ENCODE assay signal across 18 mouse cellular contexts in the genomic region with DNA sequence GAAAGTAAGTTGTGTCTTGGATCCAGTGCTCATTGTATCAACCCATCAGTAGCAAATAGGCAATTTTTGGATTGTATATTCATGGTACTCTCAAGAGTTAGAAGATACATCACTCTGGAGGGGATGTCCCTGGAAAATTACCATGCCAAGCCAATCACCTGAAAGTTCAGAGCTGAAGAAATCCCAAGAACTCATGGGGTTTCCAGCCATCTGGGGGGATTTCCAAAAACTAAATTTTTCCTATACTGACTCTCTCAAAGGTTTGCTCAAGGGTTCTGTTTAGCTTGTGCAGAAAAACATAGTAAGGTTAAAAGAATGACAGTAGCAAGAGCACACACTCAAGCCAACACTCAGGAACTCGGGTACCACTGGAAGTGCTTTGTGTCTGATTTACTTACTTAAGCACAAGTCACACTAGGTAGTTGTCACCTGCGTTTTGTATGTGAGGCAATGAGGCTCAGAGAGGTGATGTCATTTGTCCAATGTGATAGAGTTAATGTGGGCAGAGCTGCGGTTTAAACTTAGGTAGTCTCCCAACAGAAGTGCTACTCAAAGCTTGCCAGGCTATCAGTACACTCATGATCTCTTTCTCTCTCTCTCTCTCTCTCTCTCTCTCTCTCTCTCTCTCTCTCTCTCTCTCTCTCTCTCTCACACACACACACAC. TPM values are rescaled to one million over a fixed set of nuclear protein-coding genes. Genes with fewer than 3 reads are reported as not detected.
DNase-seq lines count a peak whose midpoint lies in the region; ATAC-seq and TF ChIP-seq lines count a peak whose summit lies in the region.
"Had no signal": no experiment of that assay in that cellular context is flagged by ENCODE, and none has a peak within 500 bp of the region (broad histone marks: within the 10 kb centered on the region; RNA-seq: fewer than 3 reads in every experiment).

No protein-coding gene starts in this region.

- TF ChIP-seq POLR2A in CH12.LX (IDR thresholded peaks at IDR 0.05; ENCODE audit: low read depth, low read length) = no peak

- dilution Hi-C loops in CH12.LX (cut with MboI; ENCODE audit: extremely low pct_ligation_motif_present, extremely low pct_unique_long_range_greater_than_20kb, low sequenced_read_pairs) = no loop called here

- no peak overlapping the region for H3K9ac ChIP-seq in forebrain, embryonic 16.5 days (replicated peaks; ENCODE audit: low read depth, low read length)
- H3K9ac ChIP-seq in forebrain, embryonic 14.5 days (ENCODE audit: low read length) = no peak overlapping the region
- H3K9ac ChIP-seq in hindbrain, postnatal 0 days (replicated peaks; ENCODE audit: low read length) = no peak overlapping the region
- no peak overlapping the region for H3K9ac ChIP-seq in hindbrain, embryonic 14.5 days
- H3K9ac ChIP-seq in CH12.LX (ENCODE audit: insufficient read depth, low read depth) = no peak overlapping the region
- H3K9ac ChIP-seq: embryonic facial prominence, embryonic 12.5 days; heart, embryonic 12.5 days; liver, embryonic 13.5 days; neural tube, embryonic 15.5 days; stomach, embryonic 15.5 days had no signal

- no peaks in the 10 kb centered on the region for H3K36me3 ChIP-seq in forebrain, embryonic 16.5 days (ENCODE audit: control insufficient read depth, insufficient read depth)
- H3K36me3 ChIP-seq in forebrain, embryonic 14.5 days (ENCODE audit: control insufficient read depth, insufficient read depth, low read length) = no peaks in the 10 kb centered on the region
- no peaks in the 10 kb centered on the region for H3K36me3 ChIP-seq in hindbrain, postnatal 0 days (ENCODE audit: insufficient read depth, low read length)
- no peaks in the 10 kb centered on the region for H3K36me3 ChIP-seq in hindbrain, embryonic 14.5 days (replicated peaks; ENCODE audit: control insufficient read depth, insufficient read depth)
- H3K36me3 ChIP-seq in CH12.LX (replicated peaks in 1 of 2; ENCODE audit: control insufficient read depth in 1 of 2, insufficient read depth in 1 of 2, low read length in 1 of 2) = no peaks in the 10 kb centered on the region
- H3K36me3 ChIP-seq: embryonic facial prominence, embryonic 12.5 days; heart, embryonic 12.5 days; liver, embryonic 13.5 days; midbrain, embryonic 13.5 days; neural tube, embryonic 15.5 days; stomach, embryonic 15.5 days had no signal

- no peaks in the 10 kb centered on the region for H3K27me3 ChIP-seq in forebrain, embryonic 16.5 days (replicated peaks; ENCODE audit: control insufficient read depth, insufficient read depth, low read length)
- no peaks in the 10 kb centered on the region for H3K27me3 ChIP-seq in forebrain, embryonic 14.5 days (replicated peaks; ENCODE audit: control insufficient read depth, insufficient read depth, low read length)
- H3K27me3 ChIP-seq in hindbrain, postnatal 0 days (ENCODE audit: insufficient read depth, low read length) = no peaks in the 10 kb centered on the region
- H3K27me3 ChIP-seq in hindbrain, embryonic 14.5 days (ENCODE audit: control insufficient read depth, insufficient read depth, low read length) = peaks cover under 1% of the 10 kb centered on the region; the same call in 1 of the 2 replicates
- H3K27me3 ChIP-seq in CH12.LX (replicated peaks) = no peaks in the 10 kb centered on the region
- H3K27me3 ChIP-seq: embryonic facial prominence, embryonic 12.5 days; heart, embryonic 12.5 days; midbrain, embryonic 13.5 days; neural tube, embryonic 15.5 days; stomach, embryonic 15.5 days had no signal

- H3K9me3 ChIP-seq in forebrain, embryonic 16.5 days (ENCODE audit: control insufficient read depth, low read length) = no peaks in the 10 kb centered on the region
- H3K9me3 ChIP-seq in forebrain, embryonic 14.5 days (replicated peaks; ENCODE audit: control insufficient read depth, low read length) = no peaks in the 10 kb centered on the region
- no peaks in the 10 kb centered on the region for H3K9me3 ChIP-seq in hindbrain, postnatal 0 days (ENCODE audit: low read length)
- no peaks in the 10 kb centered on the region for H3K9me3 ChIP-seq in hindbrain, embryonic 14.5 days (ENCODE audit: control insufficient read depth, low read length)
- H3K9me3 ChIP-seq in CH12.LX (replicated peaks; ENCODE audit: low read length) = peaks cover 2% of the 10 kb centered on the region
- H3K9me3 ChIP-seq: embryonic facial prominence, embryonic 12.5 days; heart, embryonic 12.5 days; liver, embryonic 13.5 days; megakaryocyte, embryonic 14.5 days; midbrain, embryonic 13.5 days; neural tube, embryonic 15.5 days; stomach, embryonic 15.5 days had no signal

- ATAC-seq in forebrain, embryonic 16.5 days = no peak
- no peak for ATAC-seq in forebrain, embryonic 14.5 days
- ATAC-seq in hindbrain, postnatal 0 days = peak; percentile 10; the same call in 1 of the 2 replicates
- ATAC-seq in hindbrain, embryonic 14.5 days (ENCODE audit: low FRiP score) = no peak
- ATAC-seq: Patski had no signal

- WGBS in forebrain, embryonic 16.5 days = 72% methylated on average over 3 of the region's 3 CpGs
- WGBS in forebrain, embryonic 14.5 days = 80% methylated on average over 3 of the region's 3 CpGs
- WGBS in hindbrain, postnatal 0 days = 72% methylated on average over 3 of the region's 3 CpGs
- WGBS in hindbrain, embryonic 14.5 days = 85% methylated on average over 3 of the region's 3 CpGs

- H3K27ac ChIP-seq in forebrain, embryonic 16.5 days (ENCODE audit: low read length) = peak overlapping the region; percentile 3; the same call in 1 of the 2 replicates
- H3K27ac ChIP-seq in forebrain, embryonic 14.5 days (ENCODE audit: low read depth, low read length) = no peak overlapping the region
- H3K27ac ChIP-seq in hindbrain, postnatal 0 days = peak overlapping the region; percentile 86; the same call in 1 of the 2 replicates
- no peak overlapping the region for H3K27ac ChIP-seq in hindbrain, embryonic 14.5 days
- H3K27ac ChIP-seq in CH12.LX (ENCODE audit: insufficient read depth, low read depth) = peak overlapping the region; percentile 85
- H3K27ac ChIP-seq: embryonic facial prominence, embryonic 12.5 days; heart, adult 2 months; liver, embryonic 13.5 days; stomach, embryonic 15.5 days had no signal

- peak; percentile 85 for TF ChIP-seq EP300 in CH12.LX (IDR thresholded peaks at IDR 0.05; ENCODE audit: low read length)

- TF ChIP-seq RAD21 in CH12.LX (IDR thresholded peaks at IDR 0.05; ENCODE audit: low read depth, low read length) = no peak

- H3K4me1 ChIP-seq in forebrain, embryonic 16.5 days (replicated peaks; ENCODE audit: control insufficient read depth, insufficient read depth, low read length) = peaks cover 28% of the 10 kb centered on the region
- peaks cover 32% of the 10 kb centered on the region for H3K4me1 ChIP-seq in forebrain, embryonic 14.5 days (ENCODE audit: control insufficient read depth, insufficient read depth, low read length)
- H3K4me1 ChIP-seq in hindbrain, postnatal 0 days (ENCODE audit: insufficient read depth, low read length) = peaks cover 17% of the 10 kb centered on the region
- peaks cover 4% of the 10 kb centered on the region; the same call in 1 of the 2 replicates for H3K4me1 ChIP-seq in hindbrain, embryonic 14.5 days (replicated peaks; ENCODE audit: control insufficient read depth, insufficient read depth, low read length)
- peaks cover 17 to 66% of the 10 kb centered on the region in 2 experiments for H3K4me1 ChIP-seq in CH12.LX (ENCODE audit: control insufficient read depth in 1 of 2, insufficient read depth in 2 of 2)
- H3K4me1 ChIP-seq: liver, embryonic 13.5 days; stomach, embryonic 15.5 days had no signal

- in situ Hi-C loops in CH12.LX (cut with MboI; ENCODE audit: low pct_ligation_motif_present, low pct_unique_long_range_greater_than_20kb, low sequenced_read_pairs) = no loop called here

- no peak overlapping the region for H3K4me3 ChIP-seq in forebrain, embryonic 16.5 days (replicated peaks; ENCODE audit: low read length)
- H3K4me3 ChIP-seq in forebrain, embryonic 14.5 days (ENCODE audit: low read depth, low read length) = no peak overlapping the region
- no peak overlapping the region for H3K4me3 ChIP-seq in hindbrain, postnatal 0 days (ENCODE audit: low read length)
- no peak overlapping the region for H3K4me3 ChIP-seq in hindbrain, embryonic 14.5 days (replicated peaks; ENCODE audit: low read length)
- H3K4me3 ChIP-seq in CH12.LX (replicated peaks in 1 of 3; ENCODE audit: low read depth in 2 of 3, low read length in 2 of 3, poor library complexity in 1 of 3) = no peak overlapping the region
- H3K4me3 ChIP-seq: embryonic facial prominence, embryonic 12.5 days; heart, adult 2 months; heart, embryonic 12.5 days; liver, embryonic 13.5 days; megakaryocyte, embryonic 14.5 days; midbrain, embryonic 13.5 days; neural tube, embryonic 15.5 days; stomach, embryonic 15.5 days had no signal

- no peak for DNase-seq in forebrain, embryonic 14.5 days (ENCODE audit: low spot score)
- DNase-seq in hindbrain, postnatal 0 days (ENCODE audit: low spot score) = no peak
- no peak for DNase-seq in hindbrain, embryonic 14.5 days (ENCODE audit: low spot score)
- DNase-seq in CH12.LX (ENCODE audit: extremely low read depth) = peak; percentile 81
- DNase-seq in liver = no peak
- DNase-seq in thymus, postnatal 10 days (ENCODE audit: low spot score in 2 of 2) = no peak
- DNase-seq: liver, embryonic 13.5 days; thymus, postnatal 14 days had no signal

- TF ChIP-seq CTCF in hindbrain, postnatal 0 days (IDR thresholded peaks at IDR 0.05; ENCODE audit: low read depth) = no peak
- TF ChIP-seq CTCF in CH12.LX (conservative IDR thresholded peaks at IDR 0.05 in 1 of 2, IDR thresholded peaks at IDR 0.05 in 1 of 2; ENCODE audit: low read depth in 2 of 2, low read length in 2 of 2) = no peak

- no peak overlapping the region for H3K4me2 ChIP-seq in forebrain, embryonic 16.5 days (ENCODE audit: low read length)
- no peak overlapping the region for H3K4me2 ChIP-seq in forebrain, embryonic 14.5 days (ENCODE audit: low read length)
- H3K4me2 ChIP-seq in hindbrain, postnatal 0 days (ENCODE audit: low read depth, low read length) = no peak overlapping the region
- no peak overlapping the region for H3K4me2 ChIP-seq in hindbrain, embryonic 14.5 days (replicated peaks)
- peak overlapping the region; percentile 70; the same call in 1 of the 2 replicates for H3K4me2 ChIP-seq in CH12.LX (ENCODE audit: insufficient read depth, low read depth, poor library complexity, severe bottlenecking)
- H3K4me2 ChIP-seq: embryonic facial prominence, embryonic 12.5 days; heart, embryonic 12.5 days; liver, embryonic 13.5 days; midbrain, embryonic 13.5 days; neural tube, embryonic 15.5 days; stomach, embryonic 15.5 days had no signal

- no peaks in the 10 kb centered on the region for H3K79me2 ChIP-seq in CH12.LX (replicated peaks; ENCODE audit: control insufficient read depth, extremely low read depth, insufficient read depth, poor library complexity, severe bottlenecking)

RNA-seq across cellular contexts. Expression of a gene that starts 6.0 kb away (rescaled TPM):
- 18.6 and 19.5 TPM in 2 replicates for polyA plus RNA-seq in forebrain, embryonic 16.5 days (2015; fragmentation: Nextera tagmentation; extraction: Ambion mirVana)
- polyA plus RNA-seq in forebrain, embryonic 14.5 days (2014; fragmentation: Nextera tagmentation; extraction: Ambion mirVana) = 8.6 and 12.2 TPM in 2 replicates
- total RNA-seq in hindbrain, postnatal 0 days (2014; rRNA removed) = 40.4 and 57.2 TPM in 2 replicates
- 15.8 and 16.7 TPM in 2 replicates for polyA plus RNA-seq in hindbrain, postnatal 0 days (2015; fragmentation: Nextera tagmentation; extraction: Ambion mirVana)
- polyA plus RNA-seq in hindbrain, embryonic 14.5 days (2014; fragmentation: Nextera tagmentation; extraction: Ambion mirVana) = 15.0 and 15.1 TPM in 2 replicates
- total RNA-seq in CH12.LX (2012; rRNA removed) (14.8 and 16.7 TPM in 2 replicates), CH12.LX (2014; rRNA removed) (11.1 and 13.3 TPM in 2 replicates)
- polyA plus RNA-seq in CH12.LX (2012; ENCODE audit: insufficient read length, low read depth) = 29.9 and 40.8 TPM in 2 replicates
- total RNA-seq: MEL had no signal

Comparison
In these comparisons a context has a peak if more than half of its experiments do, and no peak if none do; other contexts are left out.
1. H3K27ac ChIP-seq: peak in forebrain, embryonic 16.5 days (single experiment), hindbrain, postnatal 0 days (single experiment) and CH12.LX (single experiment); none in forebrain, embryonic 14.5 days (single experiment) and hindbrain, embryonic 14.5 days (single experiment).